Mouse (Mus musculus) effector memory CD4-positive, alpha-beta T cell, adult 5 months (primary cell): ENCODE results near the gene Tgoln1. TPM values are rescaled to one million over a fixed set of nuclear protein-coding genes. Genes with fewer than 3 reads are reported as not detected.

Experiments used
- polyA plus RNA-seq: library from polyadenylated mRNA; unstranded; fragments of 100-300 nt; shearing (Covaris generic); gene quantifications from one replicate; pipeline ENCODE4 v1.2.1, GENCODE M21; 2017

Gene Tgoln1
- 292 TPM for polyA plus RNA-seq

GRCm38 (mm10) chr6:72616643-72617288 lies at the start of gene Tgoln1:
Gene Tgoln1 (minus strand): TSS chr6:72617000.

GRCm38 (mm10) chr6:72597956-72598753 lies 18.6 kb downstream of the Tgoln1 start, which contains the start of the genes Elmod3 and Retsat:
Gene Elmod3 (minus strand): TSS chr6:72598413.
Gene Retsat (plus strand): TSS chr6:72598475.

Other genes starting within 250 kb of the Tgoln1 start
- 22.4 TPM for gene Vamp5, start 236.5 kb downstream of the Tgoln1 start, polyA plus RNA-seq
- gene Vamp8, start 226.3 kb downstream of the Tgoln1 start, polyA plus RNA-seq, result 151 TPM
- 7.0 TPM for gene Ggcx, start 202.7 kb downstream of the Tgoln1 start, polyA plus RNA-seq
- gene Mat2a, start 177.4 kb downstream of the Tgoln1 start, polyA plus RNA-seq, result 622 TPM
- not detected for gene Sh2d6, start 95.3 kb downstream of the Tgoln1 start, polyA plus RNA-seq
- 37.8 TPM for gene Capg, start 72.6 kb downstream of the Tgoln1 start, polyA plus RNA-seq
- gene Elmod3, start 18.6 kb downstream of the Tgoln1 start, polyA plus RNA-seq, result 11.1 TPM
- gene Retsat, start 18.5 kb downstream of the Tgoln1 start, polyA plus RNA-seq, result 6.1 TPM
- gene Tcf7l1, start 172.3 kb upstream of the Tgoln1 start, polyA plus RNA-seq, result 0.32 TPM